Mouse (Mus musculus): ENCODE results near the gene Mmp19.

Gene Mmp19

GRCm38 (mm10) chr10:128850339-128850738 is 59.6 kb downstream of the Mmp19 start:
- peak; percentile 39 for DNase-seq (ENCODE audit: low spot score)
